In genomic region chr17:79894054-79894453, GRCm38 (mm10) we compare ENCODE assay signal across 9 mouse cellular contexts. TPM values are rescaled to one million over a fixed set of nuclear protein-coding genes. Genes with fewer than 3 reads are reported as not detected.
DNase-seq lines count a peak whose midpoint lies in the region; ATAC-seq and TF ChIP-seq lines count a peak whose summit lies in the region.
"Had no signal": no experiment of that assay in that cellular context is flagged by ENCODE, and none has a peak within 500 bp of the region (broad histone marks: within the 10 kb centered on the region; RNA-seq: fewer than 3 reads in every experiment).

No protein-coding gene starts in this region.

- H3K9ac ChIP-seq in heart, postnatal 0 days (replicated peaks; ENCODE audit: low read depth, low read length): no peak overlapping the region; the same call in 1 of the 2 replicates
- peak overlapping the region; percentile 95; the same call in 1 of the 2 replicates for H3K9ac ChIP-seq in hindbrain, embryonic 14.5 days
- no peak overlapping the region for H3K9ac ChIP-seq in midbrain, embryonic 13.5 days (replicated peaks)

- ATAC-seq in heart, postnatal 0 days (ENCODE audit: insufficient read depth, low read depth): no peak
- ATAC-seq in hindbrain, embryonic 14.5 days (ENCODE audit: low FRiP score): no peak
- no peak for ATAC-seq in midbrain, embryonic 13.5 days
- ATAC-seq: Patski had no signal

- TF ChIP-seq EP300 in heart, postnatal 0 days (IDR thresholded peaks at IDR 0.05; ENCODE audit: low read depth): no peak

- DNase-seq in heart, postnatal 0 days (ENCODE audit: low spot score): no peak
- DNase-seq in heart, adult 11 months: no peak
- DNase-seq in MEL-GATA-1-ER (ENCODE audit: extremely low read depth, low read depth): peak; percentile 46
- no peak for DNase-seq in hindbrain, embryonic 14.5 days (ENCODE audit: low spot score)
- DNase-seq in spleen, postnatal 36 days (ENCODE audit: low spot score in 2 of 2): no peak
- no peak for DNase-seq in adrenal gland, adult 2 months
- no peak for DNase-seq in layer of hippocampus, adult 18-20 months (ENCODE audit: low spot score in 2 of 2)

- H3K4me2 ChIP-seq in heart, postnatal 0 days (ENCODE audit: low read depth, low read length): peak overlapping the region; percentile 82
- peak overlapping the region; percentile 86 for H3K4me2 ChIP-seq in hindbrain, embryonic 14.5 days (replicated peaks)
- peak overlapping the region; percentile 75 for H3K4me2 ChIP-seq in midbrain, embryonic 13.5 days (replicated peaks)

- H3K9me3 ChIP-seq in heart, postnatal 0 days (replicated peaks; ENCODE audit: control insufficient read depth, low read length): no peaks in the 10 kb centered on the region
- H3K9me3 ChIP-seq in hindbrain, embryonic 14.5 days (ENCODE audit: control insufficient read depth, low read length): no peaks in the 10 kb centered on the region
- H3K9me3 ChIP-seq in midbrain, embryonic 13.5 days: no peaks in the 10 kb centered on the region

- H3K36me3 ChIP-seq in heart, postnatal 0 days (replicated peaks; ENCODE audit: control insufficient read depth, insufficient read depth, low read length): no peaks in the 10 kb centered on the region
- no peaks in the 10 kb centered on the region for H3K36me3 ChIP-seq in hindbrain, embryonic 14.5 days (replicated peaks; ENCODE audit: control insufficient read depth, insufficient read depth)
- H3K36me3 ChIP-seq in midbrain, embryonic 13.5 days: no peaks in the 10 kb centered on the region

- H3K27ac ChIP-seq in heart, postnatal 0 days (ENCODE audit: low read depth): no peak overlapping the region
- no peak overlapping the region for H3K27ac ChIP-seq in hindbrain, embryonic 14.5 days
- H3K27ac ChIP-seq in midbrain, embryonic 13.5 days: no peak overlapping the region

- 39% methylated on average over 4 of the region's 4 CpGs for WGBS in heart, postnatal 0 days
- WGBS in hindbrain, embryonic 14.5 days: 75% methylated on average over 4 of the region's 4 CpGs
- 76% methylated on average over 4 of the region's 4 CpGs for WGBS in midbrain, embryonic 13.5 days

- H3K4me3 ChIP-seq in heart, postnatal 0 days (ENCODE audit: low read depth, low read length): peak overlapping the region; percentile 87
- H3K4me3 ChIP-seq in hindbrain, embryonic 14.5 days (replicated peaks; ENCODE audit: low read length): peak overlapping the region; percentile 95
- peak overlapping the region; percentile 98 for H3K4me3 ChIP-seq in midbrain, embryonic 13.5 days (replicated peaks)

- TF ChIP-seq CTCF in heart, postnatal 0 days (IDR thresholded peaks at IDR 0.05; ENCODE audit: low read depth): no peak

- peaks cover 14% of the 10 kb centered on the region for H3K4me1 ChIP-seq in heart, postnatal 0 days (ENCODE audit: control insufficient read depth, insufficient read depth)
- H3K4me1 ChIP-seq in hindbrain, embryonic 14.5 days (replicated peaks; ENCODE audit: control insufficient read depth, insufficient read depth, low read length): peaks cover 10% of the 10 kb centered on the region
- H3K4me1 ChIP-seq in midbrain, embryonic 13.5 days (replicated peaks): peaks cover 29% of the 10 kb centered on the region

- peaks cover 7% of the 10 kb centered on the region; the same call in 1 of the 2 replicates for H3K27me3 ChIP-seq in heart, postnatal 0 days (ENCODE audit: control insufficient read depth, insufficient read depth, low read length)
- H3K27me3 ChIP-seq in hindbrain, embryonic 14.5 days (ENCODE audit: control insufficient read depth, insufficient read depth, low read length): peaks cover 16% of the 10 kb centered on the region
- H3K27me3 ChIP-seq in midbrain, embryonic 13.5 days: peaks cover 23% of the 10 kb centered on the region
- H3K27me3 ChIP-seq: Patski had no signal

RNA-seq across cellular contexts. Expression of gene Atl2, which starts 1.9 kb away (rescaled TPM):
- 11.3 and 17.7 TPM in 2 replicates for total RNA-seq in heart, postnatal 0 days (2014; rRNA removed; ENCODE audit: low replicate concordance)
- polyA plus RNA-seq in heart, postnatal 0 days (2015; fragmentation: Nextera tagmentation; extraction: Ambion mirVana): 18.4 and 20.2 TPM in 2 replicates
- polyA plus RNA-seq in hindbrain, embryonic 14.5 days (2014; fragmentation: Nextera tagmentation; extraction: Ambion mirVana): 39.4 and 44.5 TPM in 2 replicates
- polyA plus RNA-seq in midbrain, embryonic 13.5 days (2015; fragmentation: Nextera tagmentation; extraction: Ambion mirVana): 30.8 and 35.3 TPM in 2 replicates
- total RNA-seq in adrenal gland, adult 2 months (2021): 100 to 1,000 TPM in 1 of 2 experiments, 10 to 100 TPM in 1; 61.4 to 137 TPM
- polyA plus RNA-seq in adrenal gland, adult 2 months (2012; rRNA removed): 10.3 and 14.5 TPM in 2 replicates
- total RNA-seq in layer of hippocampus, adult 18-20 months (2021): 10 to 100 TPM; 49.9 to 56.0 TPM
